Comparison of ENCODE assay signal across 8 mouse cellular contexts in the genomic region with DNA sequence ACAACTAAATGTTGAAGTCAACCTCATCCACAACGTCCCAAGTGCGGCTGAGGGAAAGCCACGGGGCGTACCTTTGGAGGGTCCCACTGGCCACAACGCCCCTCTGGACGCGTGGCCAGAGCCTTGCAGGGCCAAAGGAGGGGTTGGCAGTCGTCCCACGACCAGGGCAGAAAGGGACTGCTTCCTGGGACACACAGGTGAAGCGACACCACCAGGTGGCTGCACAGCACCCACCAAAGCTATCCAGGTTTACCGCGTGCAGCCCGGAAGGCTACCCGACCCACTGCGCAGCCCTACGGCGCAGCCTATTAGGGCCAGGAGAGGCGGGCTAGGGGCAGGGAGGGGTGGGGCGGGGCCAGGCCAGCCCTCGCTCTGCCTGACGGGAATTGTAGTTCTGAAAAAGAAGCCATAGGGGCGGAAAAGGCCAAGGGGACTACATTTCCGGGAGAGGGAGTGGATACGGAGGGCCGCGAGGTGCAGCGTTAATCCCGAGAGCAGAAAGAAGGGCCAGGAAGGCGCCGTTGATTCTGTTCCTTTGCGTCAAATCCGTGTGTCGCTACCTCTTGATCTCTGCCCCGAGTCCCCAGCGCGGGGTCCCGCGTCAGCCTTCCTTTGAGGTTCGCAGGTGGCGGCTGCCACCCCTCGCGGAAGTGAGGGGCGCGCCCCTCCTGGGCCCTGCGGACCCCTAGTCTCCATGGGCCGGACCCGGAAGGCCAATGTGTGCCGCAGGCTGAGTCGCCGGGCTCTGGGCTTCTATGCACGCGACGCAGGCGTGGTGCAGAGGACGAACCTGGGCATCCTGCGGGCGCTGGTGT. TPM values are rescaled to one million over a fixed set of nuclear protein-coding genes. Genes with fewer than 3 reads are reported as not detected.
DNase-seq lines count a peak whose midpoint lies in the region; ATAC-seq and TF ChIP-seq lines count a peak whose summit lies in the region.

TSS of gene Dcaf17 (plus strand) at position 29 of the 815 bp plus-strand sequence.
TSS of gene Mettl8 (minus strand) at position 284 of the 815 bp plus-strand sequence.

- no peaks in the 10 kb centered on the region for H3K9me3 ChIP-seq in embryonic facial prominence, embryonic 13.5 days
- no peaks in the 10 kb centered on the region for H3K9me3 ChIP-seq in limb, embryonic 12.5 days
- H3K9me3 ChIP-seq in midbrain, embryonic 15.5 days, result no peaks in the 10 kb centered on the region

- peaks cover 15% of the 10 kb centered on the region for H3K36me3 ChIP-seq in embryonic facial prominence, embryonic 13.5 days
- no peaks in the 10 kb centered on the region for H3K36me3 ChIP-seq in kidney, adult 2 months (ENCODE audit: control insufficient read depth, insufficient read depth, low read length)
- H3K36me3 ChIP-seq in limb, embryonic 12.5 days, result peaks cover 10% of the 10 kb centered on the region; the same call in 1 of the 2 replicates
- no peaks in the 10 kb centered on the region for H3K36me3 ChIP-seq in midbrain, embryonic 15.5 days (replicated peaks)
- peaks cover 4% of the 10 kb centered on the region for H3K36me3 ChIP-seq in spleen, adult 2 months (ENCODE audit: control insufficient read depth, insufficient read depth, low read length)

- peak; percentile 38; the same call in 1 of the 2 replicates for TF ChIP-seq CTCF in kidney, adult 2 months (conservative IDR thresholded peaks at IDR 0.05; ENCODE audit: insufficient read depth, insufficient read length, low read depth, low read length)
- TF ChIP-seq CTCF in spleen, adult 2 months (IDR thresholded peaks at IDR 0.05; ENCODE audit: extremely low read depth, insufficient read depth, insufficient read length, insufficient replicate concordance), result no peak

- peak within 1 kb of the TSS; percentile 76 for H3K4me2 ChIP-seq in embryonic facial prominence, embryonic 13.5 days
- peak within 1 kb of the TSS; percentile 70 for H3K4me2 ChIP-seq in limb, embryonic 12.5 days
- peak within 1 kb of the TSS; percentile 91 for H3K4me2 ChIP-seq in midbrain, embryonic 15.5 days

- ATAC-seq in embryonic facial prominence, embryonic 13.5 days (ENCODE audit: insufficient number of reproducible peaks, insufficient read depth, low FRiP score, low TSS enrichment, low read depth), result peak; percentile 96
- ATAC-seq in limb, embryonic 12.5 days (ENCODE audit: insufficient number of reproducible peaks, insufficient read depth, low FRiP score, low TSS enrichment, low read depth), result peak; percentile 96
- ATAC-seq in midbrain, embryonic 15.5 days (replicated peaks), result peak; percentile 99

- TF ChIP-seq POLR2A in kidney, adult 2 months (IDR thresholded peaks at IDR 0.05; ENCODE audit: low read depth, low read length), result peak; percentile 29
- peak; percentile 84 for TF ChIP-seq POLR2A in spleen, adult 2 months (IDR thresholded peaks at IDR 0.05; ENCODE audit: low read depth, low read length)

- peak; percentile 93 for DNase-seq in 3134 (ENCODE audit: extremely low read depth, insufficient read length, low spot score)
- DNase-seq in adrenal gland, postnatal 36 days, result peak; percentile 94 to 96
- peak; percentile 92 to 94 for DNase-seq in heart, adult 18-20 months
- peak; percentile 96 for DNase-seq in kidney, adult 2 months
- DNase-seq in spleen, adult 2 months (ENCODE audit: low read depth in 1 of 2, low spot score in 2 of 2), result peak; percentile 92 to 94

- H3K9ac ChIP-seq in embryonic facial prominence, embryonic 13.5 days, result peak within 1 kb of the TSS; percentile 92
- H3K9ac ChIP-seq in limb, embryonic 12.5 days (replicated peaks), result peak within 1 kb of the TSS; percentile 86
- peak within 1 kb of the TSS; percentile 92 for H3K9ac ChIP-seq in midbrain, embryonic 15.5 days

- peaks cover 13% of the 10 kb centered on the region for H3K4me1 ChIP-seq in embryonic facial prominence, embryonic 13.5 days
- peaks cover 6% of the 10 kb centered on the region; the same call in 1 of the 2 replicates for H3K4me1 ChIP-seq in kidney, adult 2 months (ENCODE audit: control insufficient read depth, insufficient read depth, low read length)
- peaks cover 12% of the 10 kb centered on the region; the same call in 1 of the 2 replicates for H3K4me1 ChIP-seq in limb, embryonic 12.5 days (replicated peaks)
- H3K4me1 ChIP-seq in midbrain, embryonic 15.5 days, result peaks cover 7% of the 10 kb centered on the region
- H3K4me1 ChIP-seq in spleen, adult 2 months (ENCODE audit: control insufficient read depth, insufficient read depth, insufficient read length), result peaks cover 2% of the 10 kb centered on the region

- H3K4me3 ChIP-seq in embryonic facial prominence, embryonic 13.5 days, result peak within 1 kb of the TSS; percentile 90
- H3K4me3 ChIP-seq in kidney, adult 2 months (ENCODE audit: insufficient read depth, low read depth, low read length), result peak within 1 kb of the TSS; percentile 88
- peak within 1 kb of the TSS; percentile 78 for H3K4me3 ChIP-seq in limb, embryonic 12.5 days (replicated peaks)
- peak within 1 kb of the TSS; percentile 99 for H3K4me3 ChIP-seq in midbrain, embryonic 15.5 days
- H3K4me3 ChIP-seq in spleen, adult 2 months (ENCODE audit: extremely low read depth, insufficient read depth, insufficient read length), result peak within 1 kb of the TSS; percentile 95

- peak within 1 kb of the TSS; percentile 96 for H3K27ac ChIP-seq in embryonic facial prominence, embryonic 13.5 days
- H3K27ac ChIP-seq in kidney, adult 2 months (ENCODE audit: insufficient read depth, low read depth, low read length), result peak within 1 kb of the TSS; percentile 79
- H3K27ac ChIP-seq in limb, embryonic 12.5 days, result peak within 1 kb of the TSS; percentile 93
- peak within 1 kb of the TSS; percentile 98 for H3K27ac ChIP-seq in midbrain, embryonic 15.5 days
- H3K27ac ChIP-seq in spleen, adult 2 months (ENCODE audit: insufficient read depth, low read length), result peak within 1 kb of the TSS; percentile 96

- H3K27me3 ChIP-seq in embryonic facial prominence, embryonic 13.5 days, result no peaks in the 10 kb centered on the region
- H3K27me3 ChIP-seq in kidney, adult 2 months (replicated peaks; ENCODE audit: control insufficient read depth, insufficient read depth, low read length), result no peaks in the 10 kb centered on the region
- no peaks in the 10 kb centered on the region for H3K27me3 ChIP-seq in limb, embryonic 12.5 days
- no peaks in the 10 kb centered on the region for H3K27me3 ChIP-seq in midbrain, embryonic 15.5 days (replicated peaks)
- H3K27me3 ChIP-seq in spleen, adult 2 months (ENCODE audit: control insufficient read depth, insufficient read depth, low read length), result no peaks in the 10 kb centered on the region

- under 1% methylated on average over 57 of the region's 57 CpGs for WGBS in embryonic facial prominence, embryonic 13.5 days
- under 1% methylated on average over 57 of the region's 57 CpGs for WGBS in kidney, adult 2 months
- WGBS in limb, embryonic 12.5 days, result under 1% methylated on average over 57 of the region's 57 CpGs
- under 1% methylated on average over 57 of the region's 57 CpGs for WGBS in midbrain, embryonic 15.5 days
- WGBS in spleen, adult 2 months, result under 1% methylated on average over 57 of the region's 57 CpGs

RNA-seq across cellular contexts. Expression of gene Dcaf17, which starts in this region (rescaled TPM):
- 10 to 100 TPM; 12.2 to 15.4 TPM for total RNA-seq in adrenal gland, postnatal 36 days (2021)
- polyA plus RNA-seq in embryonic facial prominence, embryonic 13.5 days (2015; fragmentation: Nextera tagmentation; extraction: Ambion mirVana), result 34.5 and 38.6 TPM in 2 replicates
- total RNA-seq in heart, adult 18-20 months (2021), result 1 to 10 TPM; 4.2 to 4.5 TPM
- 3.7 and 3.8 TPM in 2 replicates for polyA plus RNA-seq in kidney, adult 2 months (2012; rRNA removed)
- polyA plus RNA-seq in limb, embryonic 12.5 days (2016; fragmentation: Nextera tagmentation; extraction: Ambion mirVana), result 26.2 and 27.6 TPM in 2 replicates
- 32.9 and 33.7 TPM in 2 replicates for polyA plus RNA-seq in midbrain, embryonic 15.5 days (2015; fragmentation: Nextera tagmentation; extraction: Ambion mirVana)
- 2.8 and 2.9 TPM in 2 replicates for polyA plus RNA-seq in spleen, adult 2 months (2012; rRNA removed)

RNA-seq across cellular contexts. Expression of gene Mettl8, which starts in this region (rescaled TPM):
- total RNA-seq in adrenal gland, postnatal 36 days (2021), result 10 to 100 TPM; 11.3 to 16.6 TPM
- 18.8 and 19.5 TPM in 2 replicates for polyA plus RNA-seq in embryonic facial prominence, embryonic 13.5 days (2015; fragmentation: Nextera tagmentation; extraction: Ambion mirVana)
- total RNA-seq in heart, adult 18-20 months (2021), result 1 to 10 TPM; 4.7 to 6.1 TPM
- 5.3 and 6.6 TPM in 2 replicates for polyA plus RNA-seq in kidney, adult 2 months (2012; rRNA removed)
- polyA plus RNA-seq in limb, embryonic 12.5 days (2016; fragmentation: Nextera tagmentation; extraction: Ambion mirVana), result 18.1 and 18.7 TPM in 2 replicates
- 11.4 and 11.9 TPM in 2 replicates for polyA plus RNA-seq in midbrain, embryonic 15.5 days (2015; fragmentation: Nextera tagmentation; extraction: Ambion mirVana)
- 3.5 TPM in 2 replicates for polyA plus RNA-seq in spleen, adult 2 months (2012; rRNA removed)

Comparison
In these comparisons a context has a peak if more than half of its experiments do, and no peak if none do; other contexts are left out.
1. Peak in every context shown above with its lines: DNase-seq, ATAC-seq, H3K4me3 ChIP-seq and H3K27ac ChIP-seq.